Mouse (Mus musculus) spleen, adult 12 weeks (tissue): Measurements from ENCODE around the gene Gm21119.
"Not testable (repeated sequence)": the region's sequence is repeated elsewhere in the genome, so short reads cannot be mapped to it uniquely, and the experiment has no call there.

Experiments
- DNase-seq: peaks from one replicate; pipeline ENCODE4 v3.0.0; 2022; ENCODE audit warnings: low spot score

Gene Gm21119

DNA sequence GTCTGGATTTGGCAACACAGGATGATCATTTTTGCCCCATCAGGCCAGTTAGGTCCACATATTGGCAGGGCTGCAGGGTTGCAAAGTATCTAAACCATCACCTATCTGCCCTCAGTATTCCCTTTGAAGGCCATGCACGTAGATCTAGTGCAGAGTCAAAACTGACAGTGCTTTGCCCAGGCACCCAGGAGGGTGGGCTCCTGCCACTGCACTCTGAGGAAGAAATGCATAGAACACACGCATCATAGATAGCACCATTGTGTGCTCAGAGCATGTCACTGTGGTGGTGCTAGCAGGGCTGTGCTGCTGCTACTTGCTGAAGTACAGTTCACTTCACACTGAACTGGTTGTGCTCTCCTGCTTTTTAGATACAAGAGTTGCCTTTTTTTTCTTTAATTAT lies at the start of gene Gm21119:
Gm21119 (plus strand) TSS at position 301 of the 400 bp plus-strand sequence.
- not testable (repeated sequence) for DNase-seq

GRCm38 (mm10) chr8:20566753-20567152 lies 48.0 kb upstream of the Gm21119 start:
- DNase-seq, result not testable (repeated sequence)

DNA sequence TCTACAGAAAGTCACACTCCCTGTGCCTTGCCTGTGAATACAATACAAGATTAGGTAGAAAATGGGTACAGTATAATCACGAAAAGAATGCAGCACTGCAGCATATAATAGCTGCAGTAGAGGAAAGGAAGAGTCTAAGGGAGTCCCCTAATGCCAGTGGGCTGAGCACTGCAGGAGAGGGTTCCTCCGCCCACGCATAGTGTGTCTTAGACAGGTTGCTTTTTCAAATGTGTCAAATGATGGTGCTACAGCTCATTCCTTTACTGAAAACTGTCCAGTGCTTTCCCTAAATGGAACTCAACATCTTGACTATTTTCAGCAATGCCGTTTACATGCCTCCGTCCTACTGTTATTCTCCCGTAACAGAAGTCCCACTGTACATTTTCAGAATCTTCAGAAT lies 33.6 kb upstream of the Gm21119 start:
- not testable (repeated sequence) for DNase-seq

GRCm38 (mm10) chr8:20582772-20583171 lies 31.9 kb upstream of the Gm21119 start:
- DNase-seq, result not testable (repeated sequence)

- DNase-seq, result not testable (repeated sequence)
Observed at GRCm38 (mm10) chr8:20588268-20589177, 26.2 kb upstream of the Gm21119 start.

DNA sequence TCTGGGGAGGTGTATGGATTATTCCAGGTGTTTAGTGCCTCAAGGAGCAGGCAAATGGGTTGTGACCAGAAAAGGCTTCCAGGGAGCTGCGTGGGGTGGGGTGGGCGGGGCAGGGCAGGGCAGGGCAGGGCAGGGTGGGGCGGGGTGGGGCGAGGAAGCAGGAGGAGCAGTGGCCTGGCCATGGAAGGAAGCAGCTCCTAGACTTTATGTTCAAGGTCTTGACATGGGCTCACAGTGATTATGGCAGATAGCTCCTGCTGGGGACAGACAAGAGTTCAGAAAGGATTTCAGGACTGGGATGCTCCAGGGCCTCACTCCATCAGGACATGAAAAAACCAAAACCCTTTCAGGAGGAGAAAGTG lies 25.6 kb upstream of the Gm21119 start:
- not testable (repeated sequence) for DNase-seq

DNA sequence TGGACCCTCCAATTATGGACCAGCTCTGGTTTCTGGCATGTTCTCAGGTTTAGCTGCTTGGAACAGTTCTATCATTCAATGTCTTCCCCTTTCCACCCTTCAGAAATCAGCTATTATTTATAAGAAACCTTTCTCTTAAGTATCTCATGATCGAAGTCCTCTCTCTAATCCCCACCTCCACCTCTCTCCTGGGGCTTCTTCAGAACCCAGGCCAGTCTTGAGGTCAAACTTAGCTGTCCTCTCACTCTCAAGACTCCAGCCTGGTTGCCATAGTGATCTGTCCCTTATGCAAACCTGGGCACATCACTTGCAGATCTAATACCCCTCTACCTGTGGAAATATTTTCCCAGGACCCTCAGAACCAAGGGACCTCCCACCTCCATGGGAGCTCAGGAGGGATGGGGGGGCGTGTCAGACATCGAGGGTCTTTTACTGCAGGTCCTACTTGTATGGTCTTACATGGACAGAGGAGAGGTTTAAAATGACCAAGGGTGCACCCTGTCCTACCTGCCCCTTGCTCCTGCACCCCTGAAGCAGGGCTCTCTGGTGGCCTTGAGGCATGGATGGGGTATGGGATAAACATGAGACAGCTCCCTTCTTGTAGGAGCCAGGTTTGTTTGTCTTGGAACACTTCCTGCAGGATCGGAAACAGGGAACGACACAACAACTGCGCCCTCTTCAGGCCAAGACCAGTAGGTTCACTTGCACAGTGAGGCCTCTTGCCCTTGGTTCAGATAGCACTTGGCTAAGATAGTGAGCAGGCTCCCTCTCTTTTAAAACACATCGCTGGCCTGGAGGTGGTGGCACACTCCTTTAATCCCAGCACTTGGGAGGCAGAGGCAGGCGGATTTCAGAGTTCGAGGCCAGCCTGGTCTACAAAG lies 24.4 kb upstream of the Gm21119 start:
- DNase-seq, result not testable (repeated sequence)

DNA sequence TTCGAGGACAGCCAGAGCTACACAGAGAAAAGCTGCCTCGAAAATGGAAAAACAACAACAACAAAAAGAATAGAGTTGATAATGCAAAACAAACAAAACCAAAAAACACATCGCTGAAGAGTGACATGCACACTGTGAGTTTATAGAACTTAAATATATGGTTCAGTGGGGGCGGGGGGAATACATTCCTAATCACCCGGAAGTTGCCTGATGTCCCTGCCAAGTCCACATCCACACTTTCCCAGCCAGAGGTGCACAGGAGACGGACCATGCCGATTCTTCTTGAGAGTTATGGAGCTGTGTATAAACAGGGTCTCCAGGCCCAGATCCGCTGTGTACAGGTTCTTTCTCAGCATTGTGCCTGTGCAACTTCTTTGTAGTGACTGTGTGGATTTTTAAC lies 23.7 kb upstream of the Gm21119 start:
- not testable (repeated sequence) for DNase-seq

DNA sequence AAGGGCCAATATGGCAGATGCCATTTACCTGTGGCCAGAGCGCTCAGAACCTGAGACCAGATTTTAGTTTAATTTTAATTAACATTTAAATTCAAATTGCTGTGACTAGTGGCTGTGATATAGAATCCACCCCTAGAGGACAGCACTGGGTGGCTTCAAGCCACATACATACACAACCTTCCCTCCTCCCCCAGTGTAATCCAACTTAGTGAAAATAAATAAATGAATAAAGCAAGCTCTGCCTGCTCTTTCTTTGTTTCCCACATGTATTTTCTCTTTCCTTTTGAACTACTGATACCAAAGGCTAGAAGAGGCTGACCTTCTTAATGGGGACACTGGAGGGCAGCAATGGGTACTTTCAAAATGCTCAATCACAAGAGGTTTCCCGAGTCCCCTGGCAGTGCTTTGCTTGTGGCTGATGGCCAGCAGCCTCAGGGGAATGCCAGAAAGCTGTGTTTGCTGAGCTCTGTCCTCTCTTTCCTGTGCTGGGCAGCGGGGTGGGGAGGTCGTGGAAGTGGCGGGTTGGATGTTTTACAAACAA lies 21.9 kb upstream of the Gm21119 start:
- DNase-seq, result not testable (repeated sequence)

DNA sequence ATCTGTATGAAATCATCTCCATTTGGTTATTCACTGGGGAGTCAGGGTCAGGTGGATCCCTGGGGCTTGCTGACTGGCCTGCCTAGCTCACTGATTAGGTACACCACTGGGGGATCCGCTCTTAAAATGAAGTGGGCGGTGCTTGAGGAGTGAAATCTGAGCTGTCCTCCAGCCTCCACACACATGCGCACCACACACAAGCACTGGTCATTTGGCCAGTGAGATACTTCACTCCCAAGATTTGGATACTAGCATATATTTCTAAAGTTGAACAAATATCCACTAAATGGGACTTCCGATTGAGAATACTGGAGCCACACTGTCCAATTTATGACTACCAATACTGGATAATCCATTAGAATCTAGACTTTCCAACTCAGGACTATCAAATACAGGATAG lies 20.9 kb upstream of the Gm21119 start:
- DNase-seq, result not testable (repeated sequence)

DNA sequence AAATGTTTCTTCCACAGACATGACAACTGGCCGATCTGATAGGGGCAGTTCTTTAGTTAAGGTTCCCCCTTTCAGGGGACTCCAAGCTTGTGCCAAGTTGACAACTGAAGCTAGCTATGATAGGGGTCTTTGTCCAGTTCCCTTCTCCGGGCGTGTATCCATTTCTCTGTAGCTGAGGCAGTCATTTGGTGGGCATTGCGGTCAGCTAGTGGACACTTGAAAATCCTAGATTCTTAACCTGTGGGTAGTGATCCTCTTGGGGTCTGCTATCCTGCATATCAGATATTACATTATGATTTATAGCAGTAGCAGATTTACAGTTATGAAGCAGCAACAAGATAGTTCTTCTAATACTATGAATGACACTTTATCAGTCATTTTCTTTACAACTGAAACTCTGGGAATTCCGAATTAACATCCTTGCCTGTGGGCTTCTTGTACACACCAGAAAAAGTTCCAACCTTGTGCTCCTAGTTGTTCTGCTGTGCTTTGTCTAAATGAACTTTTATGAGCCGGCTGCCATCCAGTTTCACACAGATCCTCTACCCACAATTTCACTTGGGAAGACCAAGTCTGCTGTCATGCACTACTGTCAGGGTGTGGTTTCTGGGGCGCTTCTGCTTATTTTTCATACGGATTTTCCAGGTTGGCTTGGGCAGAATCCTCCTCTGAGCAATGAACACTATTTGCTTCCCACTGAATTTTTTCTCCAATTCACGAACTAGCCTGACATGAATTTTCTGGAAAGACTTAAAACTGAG lies 18.5 kb upstream of the Gm21119 start:
- DNase-seq, result not testable (repeated sequence)

GRCm38 (mm10) chr8:20596842-20597708 lies 17.6 kb upstream of the Gm21119 start:
- DNase-seq, result not testable (repeated sequence)

- DNase-seq, result not testable (repeated sequence)
Observed at GRCm38 (mm10) chr8:20598300-20599170, 16.2 kb upstream of the Gm21119 start.

DNA sequence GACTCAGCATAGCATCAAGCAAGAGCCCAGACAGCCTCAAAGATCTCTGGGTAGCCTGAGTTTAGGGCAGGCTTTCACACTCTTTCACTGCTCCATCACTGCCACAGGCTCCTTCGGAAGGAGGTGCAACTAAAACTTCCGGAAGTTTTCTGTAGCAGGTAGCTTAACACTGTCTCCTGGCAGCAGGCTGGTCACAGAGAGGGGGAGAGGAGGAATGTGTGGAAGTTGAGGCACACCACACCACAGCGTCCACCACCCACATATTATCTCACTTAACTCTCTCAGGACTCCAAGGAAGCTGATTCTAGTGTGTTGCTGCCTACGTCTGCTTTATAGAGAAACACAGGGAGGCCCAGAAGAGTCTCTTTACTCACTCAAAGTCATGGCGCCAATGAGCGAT lies 15.4 kb upstream of the Gm21119 start:
- DNase-seq, result not testable (repeated sequence)

- DNase-seq, result not testable (repeated sequence)
Observed at GRCm38 (mm10) chr8:20610856-20611255, 3.9 kb upstream of the Gm21119 start.

DNA sequence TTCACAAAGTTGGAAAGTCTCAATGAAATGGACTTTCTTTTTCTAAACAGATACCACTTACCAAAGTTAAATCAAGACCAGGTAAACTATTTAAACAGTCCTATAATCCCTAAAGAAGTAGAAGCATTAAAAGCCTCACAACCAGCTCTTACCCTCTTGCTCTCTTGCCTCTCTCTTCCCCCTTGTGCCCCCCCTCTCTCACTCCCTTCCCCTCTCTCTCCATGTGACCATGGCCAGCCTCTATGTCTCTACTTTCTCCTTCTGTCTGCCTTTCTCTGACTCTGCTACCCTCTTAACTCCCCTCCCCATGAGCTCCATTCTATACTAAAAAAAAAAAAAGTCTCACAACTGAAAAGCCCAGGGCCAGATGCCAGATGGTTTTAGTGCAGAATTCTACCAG lies 2.0 kb upstream of the Gm21119 start:
- DNase-seq, result not testable (repeated sequence)

- not testable (repeated sequence) for DNase-seq
Observed at GRCm38 (mm10) chr8:20630766-20631165, 16.0 kb downstream of the Gm21119 start.

GRCm38 (mm10) chr8:20637931-20638330 lies 23.2 kb downstream of the Gm21119 start:
- DNase-seq, result not testable (repeated sequence)

DNA sequence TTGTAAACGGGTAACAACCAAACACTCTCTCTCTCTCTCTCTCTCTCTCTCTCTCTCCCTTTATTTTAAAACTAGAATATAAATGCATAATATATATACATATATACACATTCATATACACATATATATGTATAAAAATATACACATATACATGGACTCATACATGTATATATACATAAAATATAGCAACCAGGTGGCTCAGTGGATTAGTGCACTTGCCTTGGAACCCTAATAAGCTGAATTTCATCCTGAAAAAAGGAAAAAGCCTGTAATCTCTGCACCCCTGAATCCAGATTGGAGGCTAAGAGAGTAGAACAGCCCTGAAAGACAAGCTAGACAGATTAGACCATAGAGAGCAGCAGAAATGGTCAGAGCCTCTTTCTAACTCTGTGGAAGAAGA lies 28.8 kb downstream of the Gm21119 start:
- DNase-seq, result not testable (repeated sequence)

- DNase-seq, result not testable (repeated sequence)
Observed at GRCm38 (mm10) chr8:20652976-20653375, 38.3 kb downstream of the Gm21119 start.
